Mouse (Mus musculus): ENCODE measurements around the gene Tmc8. TPM values are rescaled to one million over a fixed set of nuclear protein-coding genes. Genes with fewer than 3 reads are reported as not detected.
A peak's percentile ranks its signal among the peaks of the same experiment; 100 is the strongest.
"Not testable (repeated sequence)": the region's sequence is repeated elsewhere in the genome, so short reads cannot be mapped to it uniquely, and the experiment has no call there.

Gene Tmc8
- total RNA-seq, 2 experiments from 2014 or later = 19.8 to 33.7 TPM

- no peak for ATAC-seq (replicated peaks; ENCODE audit: low FRiP score, poor library complexity, severe bottlenecking)
Observed at GRCm38 (mm10) chr11:117769683-117770047, 12.2 kb upstream of the Tmc8 start.

GRCm38 (mm10) chr11:117770407-117770806 lies 11.5 kb upstream of the Tmc8 start:
- ATAC-seq (replicated peaks; ENCODE audit: low FRiP score, poor library complexity, severe bottlenecking) = no peak

GRCm38 (mm10) chr11:117772352-117772751 lies 9.5 kb upstream of the Tmc8 start:
- no peak for ATAC-seq (replicated peaks; ENCODE audit: low FRiP score, poor library complexity, severe bottlenecking)

- ATAC-seq (replicated peaks; ENCODE audit: low FRiP score, poor library complexity, severe bottlenecking) = no peak
Observed at GRCm38 (mm10) chr11:117774925-117775324, 7.0 kb upstream of the Tmc8 start.

GRCm38 (mm10) chr11:117775540-117775939 lies 6.3 kb upstream of the Tmc8 start:
- no peak for ATAC-seq (replicated peaks; ENCODE audit: low FRiP score, poor library complexity, severe bottlenecking)

- ATAC-seq (replicated peaks; ENCODE audit: low FRiP score, poor library complexity, severe bottlenecking) = no peak
Observed at GRCm38 (mm10) chr11:117776085-117776792, 5.6 kb upstream of the Tmc8 start.

- no peak for ATAC-seq (replicated peaks; ENCODE audit: low FRiP score, poor library complexity, severe bottlenecking)
Observed at GRCm38 (mm10) chr11:117777111-117777510, 4.8 kb upstream of the Tmc8 start.

GRCm38 (mm10) chr11:117778031-117778430 lies 3.8 kb upstream of the Tmc8 start:
- no peak for ATAC-seq (replicated peaks; ENCODE audit: low FRiP score, poor library complexity, severe bottlenecking)

- peak; percentile 28 for ATAC-seq (replicated peaks; ENCODE audit: low FRiP score, poor library complexity, severe bottlenecking)
Observed at GRCm38 (mm10) chr11:117778851-117779433, 2.9 kb upstream of the Tmc8 start.

GRCm38 (mm10) chr11:117779434-117780198 lies 2.3 kb upstream of the Tmc8 start:
- ATAC-seq (replicated peaks; ENCODE audit: low FRiP score, poor library complexity, severe bottlenecking) = peak; percentile 38

GRCm38 (mm10) chr11:117780199-117780515 lies 1.7 kb upstream of the Tmc8 start:
- ATAC-seq (replicated peaks; ENCODE audit: low FRiP score, poor library complexity, severe bottlenecking) = peak; percentile 1; the same call in 1 of the 2 replicates

- peak; percentile 51 for ATAC-seq (replicated peaks; ENCODE audit: low FRiP score, poor library complexity, severe bottlenecking)
Observed at GRCm38 (mm10) chr11:117780582-117781111, 1.2 kb upstream of the Tmc8 start.

GRCm38 (mm10) chr11:117781199-117781821 lies 566 bp upstream of the Tmc8 start:
- peak; percentile 32 for ATAC-seq (replicated peaks; ENCODE audit: low FRiP score, poor library complexity, severe bottlenecking)

- ATAC-seq (replicated peaks; ENCODE audit: low FRiP score, poor library complexity, severe bottlenecking) = no peak
Observed at GRCm38 (mm10) chr11:117782705-117783034, 794 bp downstream of the Tmc8 start.

- ATAC-seq (replicated peaks; ENCODE audit: low FRiP score, poor library complexity, severe bottlenecking) = peak; percentile 3; the same call in 1 of the 2 replicates
Observed at GRCm38 (mm10) chr11:117783089-117783488, 1.2 kb downstream of the Tmc8 start.

GRCm38 (mm10) chr11:117783683-117784309 lies 1.9 kb downstream of the Tmc8 start:
- ATAC-seq (replicated peaks; ENCODE audit: low FRiP score, poor library complexity, severe bottlenecking) = peak; percentile 38

- 0 out of 2 replicates have a peak, but pooled peaks have one; percentile 27 for ATAC-seq (replicated peaks; ENCODE audit: low FRiP score, poor library complexity, severe bottlenecking)
Observed at GRCm38 (mm10) chr11:117786294-117786693, 4.4 kb downstream of the Tmc8 start.

GRCm38 (mm10) chr11:117788481-117788880 lies 6.6 kb downstream of the Tmc8 start:
- ATAC-seq (replicated peaks; ENCODE audit: low FRiP score, poor library complexity, severe bottlenecking) = not testable (repeated sequence)

- peak; percentile 61 for ATAC-seq (replicated peaks; ENCODE audit: low FRiP score, poor library complexity, severe bottlenecking)
Observed at GRCm38 (mm10) chr11:117790286-117790685, 8.4 kb downstream of the Tmc8 start.

Data from erythroblast, adult 5-6 weeks (primary cell).